Mouse (Mus musculus) myocyte (in vitro differentiated cells): ENCODE measurements around the gene Nr1h2. TPM values are rescaled to one million over a fixed set of nuclear protein-coding genes. Genes with fewer than 3 reads are reported as not detected.

Experiments
- H3K27me3 ChIP-seq: one replicate; pipeline ENCODE4 v1.6.1; 2011; ENCODE audit not compliant: control insufficient read depth, insufficient read depth, insufficient read length
- H3K36me3 ChIP-seq: one replicate; pipeline ENCODE4 v1.6.1; 2011; ENCODE audit not compliant: control insufficient read depth, insufficient read depth
- H3K4me2 ChIP-seq: one replicate; pipeline ENCODE4 v1.6.1; 2011; ENCODE audit warnings: low read depth, control low read depth
- H3K4me3 ChIP-seq: one replicate; pipeline ENCODE4 v1.5.1; 2011; ENCODE audit warnings: mild to moderate bottlenecking, control low read depth, moderate library complexity
- H3K79me2 ChIP-seq: one replicate; pipeline ENCODE4 v1.6.1; 2011; ENCODE audit not compliant: control insufficient read depth, insufficient read depth
- H3ac ChIP-seq: one replicate; pipeline ENCODE4 v1.6.1; 2011; ENCODE audit not compliant: control insufficient read depth, insufficient read length
- CEBPB ChIP-seq: IDR thresholded peaks from 2 replicates; pipeline ENCODE4 v1.6.1; 2011; ENCODE audit warnings: mild to moderate bottlenecking, moderate library complexity; ENCODE audit not compliant: poor library complexity, insufficient read depth, severe bottlenecking
- E2F4 ChIP-seq: IDR thresholded peaks from one replicate; pipeline ENCODE4 v1.6.1; 2011; ENCODE audit warnings: mild to moderate bottlenecking, control low read depth, moderate library complexity; ENCODE audit not compliant: insufficient read depth
- MAX ChIP-seq: IDR thresholded peaks from one replicate; pipeline ENCODE4 v1.6.1; 2011; ENCODE audit warnings: low read depth, mild to moderate bottlenecking, control low read depth
- MYOD1 ChIP-seq, 3 experiments: IDR thresholded peaks; one replicate each; pipeline ENCODE4 v1.6.1; 2011; ENCODE audit warnings: control low read depth in 2 of 3, low read depth in 2 of 3, mild to moderate bottlenecking in 2 of 3, moderate library complexity in 1 of 3; ENCODE audit not compliant: insufficient read length in 2 of 3, control insufficient read depth in 1 of 3
- MYOG ChIP-seq, 3 experiments: IDR thresholded peaks; one replicate each; pipeline ENCODE4 v1.6.1; 2011; ENCODE audit warnings: control low read depth in 2 of 3, low read depth in 2 of 3, mild to moderate bottlenecking in 2 of 3; ENCODE audit not compliant: insufficient read length in 2 of 3, control insufficient read depth in 1 of 3, insufficient read depth in 1 of 3
- POLR2A ChIP-seq: IDR thresholded peaks from one replicate; pipeline ENCODE4 v1.6.1; 2011; ENCODE audit warnings: low read depth, mild to moderate bottlenecking, control low read depth, moderate library complexity; ENCODE audit not compliant: insufficient read length
- POLR2AphosphoS2 ChIP-seq: IDR thresholded peaks from one replicate; pipeline ENCODE4 v1.6.1; 2011; ENCODE audit warnings: low read depth, control low read depth; ENCODE audit not compliant: insufficient read length
- REST ChIP-seq: IDR thresholded peaks from one replicate; pipeline ENCODE4 v1.6.1; 2011; ENCODE audit warnings: mild to moderate bottlenecking, control low read depth, moderate library complexity; ENCODE audit not compliant: insufficient read depth, insufficient read length
- SRF ChIP-seq: IDR thresholded peaks from one replicate; pipeline ENCODE4 v1.6.1; 2011; ENCODE audit warnings: low read depth; ENCODE audit not compliant: control insufficient read depth, insufficient read length
- TCF12 ChIP-seq: IDR thresholded peaks from one replicate; pipeline ENCODE4 v1.6.1; 2011; ENCODE audit warnings: mild to moderate bottlenecking, control low read depth; ENCODE audit not compliant: poor library complexity, insufficient read depth, severe bottlenecking
- TCF3 ChIP-seq: IDR thresholded peaks from one replicate; pipeline ENCODE4 v1.6.1; 2011; ENCODE audit warnings: low read depth, control low read depth; ENCODE audit not compliant: insufficient read length
- USF1 ChIP-seq: IDR thresholded peaks from one replicate; pipeline ENCODE4 v1.6.1; 2011; ENCODE audit warnings: low read depth, mild to moderate bottlenecking, control low read depth, moderate library complexity
- polyA plus RNA-seq: library from polyadenylated mRNA; unstranded; fragments of >200 nt; fragmentation: generic; extraction: Trizol; gene quantifications from one replicate; pipeline ENCODE4 v1.2.1, GENCODE M21; 2012; ENCODE audit warnings: missing spikeins

The Nr1h2 gene
- polyA plus RNA-seq, 1 experiment, result 94.7 TPM

DNA sequence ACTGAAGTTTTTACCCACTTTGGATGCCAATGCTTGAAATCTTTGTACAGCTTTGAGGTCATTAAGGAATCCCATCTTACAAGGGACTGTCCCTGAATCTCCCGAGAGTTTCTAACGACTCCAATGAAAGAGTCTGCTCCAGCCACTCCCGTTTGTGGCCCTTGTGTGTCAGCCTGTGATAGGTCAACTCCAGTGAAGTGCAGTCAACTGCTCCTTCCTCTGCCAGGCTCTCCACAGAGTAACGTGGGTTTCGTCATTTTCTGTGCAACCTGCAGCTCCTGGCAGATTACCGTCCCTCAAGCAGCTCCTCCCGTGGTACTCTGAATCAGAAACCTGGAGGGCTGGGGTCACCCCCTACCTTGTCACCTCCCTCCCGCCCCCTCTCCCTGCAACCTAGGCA, 9.5 kb upstream of the Nr1h2 start:
- TF ChIP-seq POLR2AphosphoS2 (no peak), TCF3 (no peak), TCF12 (no peak), REST (no peak), E2F4 (no peak), POLR2A (no peak), MAX (no peak), MYOD1 (IDR thresholded peaks at IDR 0.05; ENCODE audit: control insufficient read depth in 1 of 3, insufficient read length in 2 of 3, low read depth in 2 of 3) (no peak), MYOG (IDR thresholded peaks at IDR 0.05; ENCODE audit: control insufficient read depth in 1 of 3, insufficient read depth in 1 of 3, insufficient read length in 2 of 3, low read depth in 2 of 3) (no peak), USF1 (no peak), SRF (no peak), CEBPB (no peak)
- H3K79me2 ChIP-seq, result no peaks in the 10 kb centered on the region
- H3K4me2 ChIP-seq, result no peak overlapping the region
- no peak overlapping the region for H3K4me3 ChIP-seq
- H3K27me3 ChIP-seq, result peaks cover 21% of the 10 kb centered on the region
- no peaks in the 10 kb centered on the region for H3K36me3 ChIP-seq
- H3ac ChIP-seq, result no peak overlapping the region

DNA sequence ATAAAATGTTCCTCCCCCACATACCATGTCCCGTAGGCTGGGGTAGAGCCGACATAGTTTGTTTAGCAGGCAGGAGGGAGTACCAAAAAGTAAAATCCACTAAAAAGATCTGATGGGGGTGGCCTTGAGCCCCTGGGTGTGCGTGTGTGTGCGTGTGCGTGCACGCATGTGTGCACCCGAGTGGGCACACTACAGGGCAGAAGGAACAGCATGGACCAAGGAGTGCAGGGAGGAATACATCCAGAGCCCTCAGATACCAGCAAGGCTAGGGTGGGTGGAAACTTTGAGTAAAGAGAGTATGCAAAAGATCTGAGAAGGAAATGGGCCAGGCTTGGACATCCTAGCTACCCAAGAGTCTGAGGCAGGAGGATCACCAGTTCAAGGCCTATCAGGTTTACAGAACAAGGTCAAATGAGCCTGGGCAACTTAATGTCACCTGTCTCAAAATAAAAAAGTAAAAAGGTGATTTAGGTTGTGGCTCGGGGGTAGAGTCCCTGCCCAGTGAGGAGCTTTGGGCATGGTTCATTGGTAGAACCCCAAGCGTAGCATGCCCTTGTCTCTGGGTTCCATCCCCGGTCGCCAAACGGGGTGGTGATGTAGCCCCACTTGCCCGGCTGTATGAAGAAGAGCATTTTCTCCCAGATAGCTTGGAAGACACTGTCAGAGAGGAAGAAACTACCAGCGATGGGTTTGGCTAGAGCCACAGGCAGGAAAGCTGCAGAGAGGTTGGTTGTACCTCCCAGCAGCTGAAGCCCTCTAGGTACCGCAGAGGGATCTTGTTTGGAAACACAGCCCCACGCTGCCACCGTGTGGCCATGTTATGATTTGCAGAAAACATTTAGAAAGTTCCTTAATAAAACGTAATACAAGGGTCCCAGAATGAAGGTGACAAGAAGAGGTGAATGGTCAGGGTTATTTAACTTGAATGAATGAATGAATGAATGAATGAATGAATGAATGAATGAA, 7.0 kb upstream of the Nr1h2 start:
- Histone ChIP-seq H3K4me3 (no peak overlapping the region), H3K79me2 (no peaks in the 10 kb centered on the region), H3K4me2 (no peak overlapping the region), H3ac (no peak overlapping the region), H3K27me3 (peaks cover 20% of the 10 kb centered on the region), H3K36me3 (no peaks in the 10 kb centered on the region)
- TF ChIP-seq E2F4 (no peak), POLR2AphosphoS2 (no peak), REST (no peak), CEBPB (no peak), MAX (no peak), MYOG (IDR thresholded peaks at IDR 0.05; ENCODE audit: control insufficient read depth in 1 of 3, insufficient read depth in 1 of 3, insufficient read length in 2 of 3, low read depth in 2 of 3) (no peak), POLR2A (no peak), SRF (no peak), TCF12 (no peak)

DNA sequence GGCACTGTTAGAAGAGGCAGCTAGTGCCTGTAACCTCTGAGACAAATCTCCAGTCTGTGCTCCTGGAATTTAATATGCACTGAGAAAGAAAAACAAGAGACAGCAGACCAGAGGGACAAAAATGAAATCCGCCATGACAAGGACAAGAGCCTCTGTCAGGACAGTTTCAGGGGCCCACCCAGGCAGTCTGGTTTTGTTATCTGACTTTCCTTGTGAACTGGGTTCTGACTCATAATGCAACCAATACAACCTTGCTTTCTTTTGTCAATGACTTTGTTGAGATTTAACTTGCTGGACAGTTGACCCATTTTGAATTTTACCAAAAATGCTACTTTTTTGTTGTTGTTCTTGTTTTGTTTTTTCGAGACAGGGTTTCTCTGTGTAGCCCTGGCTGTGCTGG, 3.9 kb upstream of the Nr1h2 start:
- Histone ChIP-seq H3K79me2 (peaks cover 3% of the 10 kb centered on the region), H3K27me3 (peaks cover 4% of the 10 kb centered on the region), H3ac (no peak overlapping the region), H3K4me2 (no peak overlapping the region), H3K36me3 (no peaks in the 10 kb centered on the region), H3K4me3 (no peak overlapping the region)
- no peak for TF ChIP-seq TCF3
- TF ChIP-seq POLR2AphosphoS2, result no peak
- no peak for TF ChIP-seq MAX
- no peak for TF ChIP-seq SRF
- no peak for TF ChIP-seq MYOD1 (IDR thresholded peaks at IDR 0.05; ENCODE audit: control insufficient read depth in 1 of 3, insufficient read length in 2 of 3, low read depth in 2 of 3)
- TF ChIP-seq USF1, result no peak
- TF ChIP-seq CEBPB, result no peak
- no peak for TF ChIP-seq REST
- TF ChIP-seq MYOG (IDR thresholded peaks at IDR 0.05; ENCODE audit: control insufficient read depth in 1 of 3, insufficient read depth in 1 of 3, insufficient read length in 2 of 3, low read depth in 2 of 3), result no peak
- TF ChIP-seq TCF12, result no peak
- TF ChIP-seq E2F4, result no peak
- no peak for TF ChIP-seq POLR2A

DNA sequence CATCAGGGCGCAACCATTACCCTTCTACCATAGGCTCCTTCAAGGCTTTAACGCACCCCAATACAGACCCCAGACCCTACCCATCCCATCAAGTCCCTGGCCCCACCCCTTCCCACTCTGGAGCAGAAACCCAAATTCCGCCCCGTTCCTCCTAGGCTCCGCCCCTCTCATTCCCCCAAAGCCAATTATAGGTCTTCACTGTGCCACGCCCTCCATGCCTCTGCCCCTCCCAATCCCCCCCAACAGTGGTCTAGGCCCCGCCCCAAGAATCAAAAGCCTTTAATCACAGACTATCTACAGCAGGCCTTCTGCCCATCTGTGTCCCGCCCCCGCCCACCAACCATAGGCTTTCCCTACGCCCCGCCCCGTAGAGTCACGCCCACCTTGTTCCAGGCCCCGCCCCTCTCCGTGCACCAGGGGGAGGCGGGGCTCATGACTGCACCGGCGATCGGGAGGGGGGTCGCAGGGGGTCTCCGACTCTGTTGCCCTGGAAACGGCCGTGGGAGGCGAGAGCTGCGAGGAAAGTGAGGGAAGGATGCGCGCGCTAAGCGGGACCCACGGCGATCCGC, 471 bp downstream of the Nr1h2 start:
- Histone ChIP-seq H3K36me3 (no peaks in the 10 kb centered on the region), H3ac (peak overlapping the region; percentile 45), H3K4me2 (peak overlapping the region; percentile 82), H3K27me3 (no peaks in the 10 kb centered on the region), H3K4me3 (peak overlapping the region; percentile 70), H3K79me2 (peaks cover 6% of the 10 kb centered on the region)
- TF ChIP-seq CEBPB (no peak), SRF (no peak), POLR2A (no peak), MAX (no peak), REST (no peak), TCF3 (no peak), MYOD1 (IDR thresholded peaks at IDR 0.05; ENCODE audit: control insufficient read depth in 1 of 3, insufficient read length in 2 of 3, low read depth in 2 of 3) (no peak), POLR2AphosphoS2 (no peak), E2F4 (no peak), USF1 (no peak), MYOG (IDR thresholded peaks at IDR 0.05; ENCODE audit: control insufficient read depth in 1 of 3, insufficient read depth in 1 of 3, insufficient read length in 2 of 3, low read depth in 2 of 3) (no peak)
